Mouse (Mus musculus): ENCODE results near the gene A930004D18Rik. TPM values are rescaled to one million over a fixed set of nuclear protein-coding genes. Genes with fewer than 3 reads are reported as not detected.

Gene A930004D18Rik
- polyA plus RNA-seq, 1 experiment: not detected

DNA sequence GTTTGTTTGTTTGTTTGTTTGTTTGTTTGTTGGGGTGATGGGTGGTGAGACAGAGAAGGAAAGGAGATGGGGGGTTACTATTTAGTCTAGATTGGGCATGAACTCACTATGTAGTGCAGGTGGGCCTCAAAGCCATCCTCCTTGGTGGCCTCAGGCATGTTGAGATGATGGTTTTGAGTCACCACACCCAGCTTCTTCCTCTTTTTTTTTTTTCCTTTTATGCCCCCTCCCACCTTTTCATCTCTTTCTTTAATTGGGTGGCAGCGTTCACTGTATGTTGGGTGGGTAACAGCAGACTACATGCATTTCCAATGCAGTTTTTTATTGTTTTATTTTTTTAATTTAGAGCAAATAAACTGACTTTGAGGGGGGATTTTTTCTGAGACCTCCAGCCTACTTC lies 20.9 kb downstream of the A930004D18Rik start:
- Histone ChIP-seq H3K4me3 (ENCODE audit: insufficient read depth, low read length) (no peak overlapping the region), H3K27ac (ENCODE audit: insufficient read depth, low read depth, low read length) (no peak overlapping the region), H3K4me1 (ENCODE audit: control insufficient read depth, insufficient read depth, low read length) (no peaks in the 10 kb centered on the region)
- TF ChIP-seq POLR2A (IDR thresholded peaks at IDR 0.05; ENCODE audit: borderline replicate concordance, low read depth, low read length) (no peak), CTCF (IDR thresholded peaks at IDR 0.05; ENCODE audit: low read depth, low read length) (no peak)

- Histone ChIP-seq H3K4me3 (ENCODE audit: insufficient read depth, low read length) (no peak overlapping the region), H3K27ac (ENCODE audit: insufficient read depth, low read depth, low read length) (no peak overlapping the region), H3K4me1 (ENCODE audit: control insufficient read depth, insufficient read depth, low read length) (no peaks in the 10 kb centered on the region)
- TF ChIP-seq POLR2A (IDR thresholded peaks at IDR 0.05; ENCODE audit: borderline replicate concordance, low read depth, low read length): no peak
- TF ChIP-seq CTCF (IDR thresholded peaks at IDR 0.05; ENCODE audit: low read depth, low read length): no peak
Measured at GRCm38 (mm10) chr2:18015581-18015980, 22.0 kb downstream of the A930004D18Rik start.

DNA sequence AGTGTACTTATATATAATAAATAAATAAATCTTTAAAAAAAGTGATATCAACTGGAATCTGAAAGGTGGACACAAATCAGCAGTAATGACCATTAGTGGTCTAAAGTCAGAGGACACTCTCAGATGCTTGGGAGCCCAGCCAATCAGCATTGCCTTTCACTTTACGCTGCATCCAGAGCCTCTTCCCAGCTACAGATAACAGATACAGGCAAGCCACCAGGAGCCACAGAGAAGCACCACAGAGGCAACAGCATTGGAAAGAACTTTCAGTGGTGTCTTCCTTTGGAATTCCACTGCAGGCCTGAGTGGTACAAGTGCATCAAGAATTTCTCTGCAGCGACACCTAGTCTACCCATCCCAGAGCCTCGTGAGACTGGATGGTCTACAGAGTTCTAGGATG lies 24.7 kb downstream of the A930004D18Rik start:
- H3K27ac ChIP-seq (ENCODE audit: insufficient read depth, low read depth, low read length): no peak overlapping the region
- no peaks in the 10 kb centered on the region for H3K4me1 ChIP-seq (ENCODE audit: control insufficient read depth, insufficient read depth, low read length)
- no peak for TF ChIP-seq CTCF (IDR thresholded peaks at IDR 0.05; ENCODE audit: low read depth, low read length)
- TF ChIP-seq POLR2A (IDR thresholded peaks at IDR 0.05; ENCODE audit: borderline replicate concordance, low read depth, low read length): no peak
- no peak overlapping the region for H3K4me3 ChIP-seq (ENCODE audit: insufficient read depth, low read length)

DNA sequence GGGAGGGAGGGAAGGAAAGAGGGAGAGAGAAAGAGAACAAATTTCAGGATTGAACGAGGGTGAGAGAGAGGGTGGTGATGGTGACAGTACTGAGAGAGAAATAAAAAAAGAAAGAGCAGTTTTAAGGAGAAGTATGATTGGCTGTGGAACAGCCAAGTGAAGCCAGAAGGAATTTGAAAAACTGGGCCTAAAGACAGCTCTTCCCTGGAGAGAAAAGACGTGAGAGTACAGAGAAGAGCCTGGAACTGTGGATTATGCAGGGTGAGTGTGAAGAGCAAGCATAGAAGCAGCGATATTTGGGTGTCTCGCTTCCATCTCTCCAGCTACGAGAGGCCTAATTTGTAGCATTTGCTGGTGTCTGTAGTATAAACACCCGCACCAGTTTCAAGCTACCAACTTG lies 26.3 kb downstream of the A930004D18Rik start:
- no peaks in the 10 kb centered on the region for H3K4me1 ChIP-seq (ENCODE audit: control insufficient read depth, insufficient read depth, low read length)
- no peak overlapping the region for H3K27ac ChIP-seq (ENCODE audit: insufficient read depth, low read depth, low read length)
- H3K4me3 ChIP-seq (ENCODE audit: insufficient read depth, low read length): no peak overlapping the region
- no peak for TF ChIP-seq POLR2A (IDR thresholded peaks at IDR 0.05; ENCODE audit: borderline replicate concordance, low read depth, low read length)
- no peak for TF ChIP-seq CTCF (IDR thresholded peaks at IDR 0.05; ENCODE audit: low read depth, low read length)

DNA sequence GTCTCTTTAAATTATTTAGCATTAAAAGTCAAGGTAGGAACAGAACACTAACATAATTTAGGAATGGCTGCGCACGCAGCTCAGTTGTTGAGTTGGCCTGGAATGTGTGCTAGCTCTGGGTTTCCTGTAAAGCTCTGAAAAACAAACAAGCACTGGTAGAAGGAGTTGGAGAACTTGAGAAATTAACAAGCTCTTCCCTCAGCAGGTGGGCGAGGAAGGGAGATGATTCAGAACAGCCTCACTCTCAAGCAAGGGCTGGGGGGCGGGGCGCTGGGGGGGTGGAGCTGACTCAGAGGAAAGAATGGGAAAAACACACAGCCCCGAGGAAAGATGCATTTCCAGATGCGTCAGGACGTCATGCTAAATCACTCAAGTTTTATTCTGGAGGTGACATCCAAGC lies 32.4 kb downstream of the A930004D18Rik start:
- no peak for TF ChIP-seq CTCF (IDR thresholded peaks at IDR 0.05; ENCODE audit: low read depth, low read length)
- TF ChIP-seq POLR2A (IDR thresholded peaks at IDR 0.05; ENCODE audit: borderline replicate concordance, low read depth, low read length): no peak
- no peak overlapping the region for H3K27ac ChIP-seq (ENCODE audit: insufficient read depth, low read depth, low read length)
- no peaks in the 10 kb centered on the region for H3K4me1 ChIP-seq (ENCODE audit: control insufficient read depth, insufficient read depth, low read length)
- no peak overlapping the region for H3K4me3 ChIP-seq (ENCODE audit: insufficient read depth, low read length)

GRCm38 (mm10) chr2:18004286-18004685 lies 33.3 kb downstream of the A930004D18Rik start:
- TF ChIP-seq POLR2A (IDR thresholded peaks at IDR 0.05; ENCODE audit: borderline replicate concordance, low read depth, low read length) (no peak), CTCF (IDR thresholded peaks at IDR 0.05; ENCODE audit: low read depth, low read length) (no peak)
- H3K27ac ChIP-seq (ENCODE audit: insufficient read depth, low read depth, low read length): no peak overlapping the region
- no peak overlapping the region for H3K4me3 ChIP-seq (ENCODE audit: insufficient read depth, low read length)
- no peaks in the 10 kb centered on the region for H3K4me1 ChIP-seq (ENCODE audit: control insufficient read depth, insufficient read depth, low read length)

DNA sequence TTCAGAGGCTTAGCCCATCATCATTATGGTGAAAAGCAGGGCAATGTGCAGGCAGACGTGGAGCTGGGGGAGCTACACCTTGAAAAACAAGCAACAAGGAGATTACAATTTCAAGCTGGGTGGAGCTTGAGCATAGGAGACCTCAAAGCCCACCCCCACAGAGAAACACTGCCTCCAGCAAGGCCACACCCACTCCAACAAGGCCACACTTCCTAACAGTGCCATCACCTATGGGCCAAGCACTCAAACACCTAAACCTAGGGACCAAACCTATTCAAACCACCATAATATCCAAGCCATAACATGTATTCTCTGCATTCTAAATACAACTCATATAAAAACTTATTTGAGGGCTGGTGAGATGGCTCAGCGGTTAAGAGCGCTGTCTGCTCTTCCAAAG lies 35.2 kb downstream of the A930004D18Rik start:
- Histone ChIP-seq H3K4me1 (ENCODE audit: control insufficient read depth, insufficient read depth, low read length) (no peaks in the 10 kb centered on the region), H3K4me3 (ENCODE audit: insufficient read depth, low read length) (no peak overlapping the region), H3K27ac (ENCODE audit: insufficient read depth, low read depth, low read length) (no peak overlapping the region)
- TF ChIP-seq CTCF (IDR thresholded peaks at IDR 0.05; ENCODE audit: low read depth, low read length): no peak
- no peak for TF ChIP-seq POLR2A (IDR thresholded peaks at IDR 0.05; ENCODE audit: borderline replicate concordance, low read depth, low read length)

GRCm38 (mm10) chr2:17996858-17997257 lies 40.7 kb downstream of the A930004D18Rik start, which contains the start of gene H2al2a:
TSS of gene H2al2a (minus strand) at chr2:17996958.
- H3K4me1 ChIP-seq (ENCODE audit: control insufficient read depth, insufficient read depth, low read length): no peaks in the 10 kb centered on the region
- H3K27ac ChIP-seq (ENCODE audit: insufficient read depth, low read depth, low read length): no peak within 1 kb of the TSS
- H3K4me3 ChIP-seq (ENCODE audit: insufficient read depth, low read length): no peak within 1 kb of the TSS
- no peak for TF ChIP-seq CTCF (IDR thresholded peaks at IDR 0.05; ENCODE audit: low read depth, low read length)
- TF ChIP-seq POLR2A (IDR thresholded peaks at IDR 0.05; ENCODE audit: borderline replicate concordance, low read depth, low read length): no peak

GRCm38 (mm10) chr2:17989562-17989961 lies 48.0 kb downstream of the A930004D18Rik start:
- H3K27ac ChIP-seq (ENCODE audit: insufficient read depth, low read depth, low read length): no peak overlapping the region

GRCm38 (mm10) chr2:17989115-17989514 lies 48.4 kb downstream of the A930004D18Rik start:
- no peak overlapping the region for H3K27ac ChIP-seq (ENCODE audit: insufficient read depth, low read depth, low read length)
- no peak overlapping the region for H3K4me3 ChIP-seq (ENCODE audit: insufficient read depth, low read length)

More at GRCm38 (mm10) chr2:17989562-17989961, 48.0 kb downstream of the A930004D18Rik start:
- H3K4me1 ChIP-seq (ENCODE audit: control insufficient read depth, insufficient read depth, low read length): no peaks in the 10 kb centered on the region
- H3K4me3 ChIP-seq (ENCODE audit: insufficient read depth, low read length): no peak overlapping the region
- TF ChIP-seq CTCF (IDR thresholded peaks at IDR 0.05; ENCODE audit: low read depth, low read length) (no peak), POLR2A (IDR thresholded peaks at IDR 0.05; ENCODE audit: borderline replicate concordance, low read depth, low read length) (no peak)

DNA sequence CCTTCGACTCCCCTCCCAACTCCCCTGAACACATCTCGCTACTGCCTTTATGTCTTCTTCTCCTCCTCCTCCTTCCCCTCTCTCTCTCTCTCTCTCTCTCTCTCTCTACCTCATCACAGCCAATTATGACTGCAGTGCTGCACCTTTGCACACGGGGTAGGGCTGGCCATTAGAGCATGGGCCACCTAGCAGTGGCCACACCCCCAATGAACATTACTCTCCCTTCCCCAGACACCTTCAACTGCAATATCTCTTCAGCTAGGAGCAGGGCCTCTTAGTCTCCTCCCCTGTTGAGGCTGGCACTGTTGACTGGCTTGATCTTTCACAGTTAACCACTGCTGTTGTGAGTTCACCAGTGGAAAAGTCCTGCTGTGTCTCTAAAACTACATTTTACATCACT lies 50.8 kb downstream of the A930004D18Rik start:
- Histone ChIP-seq H3K27ac (ENCODE audit: insufficient read depth, low read depth, low read length) (no peak overlapping the region), H3K4me1 (ENCODE audit: control insufficient read depth, insufficient read depth, low read length) (no peaks in the 10 kb centered on the region), H3K4me3 (ENCODE audit: insufficient read depth, low read length) (no peak overlapping the region)
- no peak for TF ChIP-seq POLR2A (IDR thresholded peaks at IDR 0.05; ENCODE audit: borderline replicate concordance, low read depth, low read length)
- TF ChIP-seq CTCF (IDR thresholded peaks at IDR 0.05; ENCODE audit: low read depth, low read length): no peak

More at GRCm38 (mm10) chr2:17989115-17989514, 48.4 kb downstream of the A930004D18Rik start:
- TF ChIP-seq CTCF (IDR thresholded peaks at IDR 0.05; ENCODE audit: low read depth, low read length) (no peak), POLR2A (IDR thresholded peaks at IDR 0.05; ENCODE audit: borderline replicate concordance, low read depth, low read length) (no peak)
- H3K4me1 ChIP-seq (ENCODE audit: control insufficient read depth, insufficient read depth, low read length): no peaks in the 10 kb centered on the region
